Mouse (Mus musculus) C2C12 (cell line): ENCODE measurements around the gene Agbl3.

Source experiments
- CEBPB ChIP-seq: IDR thresholded peaks from one replicate; pipeline ENCODE4 v1.6.1; 2011; ENCODE audit warnings: low read depth, mild to moderate bottlenecking, control low read depth, moderate library complexity
- CTCF ChIP-seq: IDR thresholded peaks from one replicate; pipeline ENCODE4 v1.5.1; 2011; ENCODE audit not compliant: control insufficient read depth, insufficient read depth, insufficient read length
- FOSL1 ChIP-seq: IDR thresholded peaks from one replicate; pipeline ENCODE4 v1.8.0; 2011; ENCODE audit warnings: mild to moderate bottlenecking, low read length; ENCODE audit not compliant: poor library complexity, insufficient read depth, severe bottlenecking
- MAX ChIP-seq: IDR thresholded peaks from one replicate; pipeline ENCODE4 v1.6.1; 2011; ENCODE audit warnings: mild to moderate bottlenecking, control low read depth
- MYOD1 ChIP-seq: IDR thresholded peaks from one replicate; pipeline ENCODE4 v1.6.1; 2011; ENCODE audit warnings: low read depth; ENCODE audit not compliant: control insufficient read depth, insufficient read length
- USF1 ChIP-seq: IDR thresholded peaks from one replicate; pipeline ENCODE4 v1.6.1; 2011; ENCODE audit warnings: low read depth, mild to moderate bottlenecking, control low read depth, moderate library complexity

GRCm38 (mm10) chr6:34902578-34902977 lies 122.3 kb downstream of the Agbl3 start:
- TF ChIP-seq CTCF = no peak
- TF ChIP-seq MAX = no peak
- TF ChIP-seq USF1 = no peak
- TF ChIP-seq FOSL1 = no peak
- no peak for TF ChIP-seq MYOD1
- no peak for TF ChIP-seq CEBPB
